ENCODE assay signal across 21 mouse cellular contexts in genomic region chr16:27949811-27950210, GRCm38 (mm10).
DNase-seq lines count a peak whose midpoint lies in the region; ATAC-seq lines count a peak whose summit lies in the region.
"Had no signal": no experiment of that assay in that cellular context is flagged by ENCODE, and none has a peak within 500 bp of the region (broad histone marks: within the 10 kb centered on the region; RNA-seq: fewer than 3 reads in every experiment).

No protein-coding gene starts in this region.

- H3K4me3 ChIP-seq in forebrain, embryonic 14.5 days (ENCODE audit: low read depth, low read length), result no peak overlapping the region
- H3K4me3 ChIP-seq in forebrain, embryonic 12.5 days (replicated peaks), result no peak overlapping the region
- H3K4me3 ChIP-seq in hindbrain, embryonic 16.5 days (ENCODE audit: low read length), result no peak overlapping the region
- H3K4me3 ChIP-seq: neural tube, embryonic 12.5 days had no signal

- no peaks in the 10 kb centered on the region for H3K27me3 ChIP-seq in forebrain, embryonic 14.5 days (replicated peaks; ENCODE audit: control insufficient read depth, insufficient read depth, low read length)
- no peaks in the 10 kb centered on the region for H3K27me3 ChIP-seq in forebrain, embryonic 12.5 days
- no peaks in the 10 kb centered on the region for H3K27me3 ChIP-seq in hindbrain, embryonic 16.5 days (replicated peaks; ENCODE audit: control insufficient read depth, insufficient read depth, low read length)
- H3K27me3 ChIP-seq: neural tube, embryonic 12.5 days had no signal

- no peaks in the 10 kb centered on the region for H3K36me3 ChIP-seq in forebrain, embryonic 14.5 days (ENCODE audit: control insufficient read depth, insufficient read depth, low read length)
- no peaks in the 10 kb centered on the region for H3K36me3 ChIP-seq in forebrain, embryonic 12.5 days (replicated peaks)
- H3K36me3 ChIP-seq in hindbrain, embryonic 16.5 days (ENCODE audit: control insufficient read depth, insufficient read depth, low read length), result no peaks in the 10 kb centered on the region
- H3K36me3 ChIP-seq: neural tube, embryonic 12.5 days had no signal

- H3K9ac ChIP-seq in forebrain, embryonic 14.5 days (ENCODE audit: low read length), result no peak overlapping the region
- no peak overlapping the region for H3K9ac ChIP-seq in forebrain, embryonic 12.5 days
- H3K9ac ChIP-seq in hindbrain, embryonic 16.5 days (ENCODE audit: low read depth, low read length), result no peak overlapping the region
- H3K9ac ChIP-seq: neural tube, embryonic 12.5 days had no signal

- no peaks in the 10 kb centered on the region for H3K4me1 ChIP-seq in forebrain, embryonic 14.5 days (ENCODE audit: control insufficient read depth, insufficient read depth, low read length)
- no peaks in the 10 kb centered on the region for H3K4me1 ChIP-seq in forebrain, embryonic 12.5 days
- no peaks in the 10 kb centered on the region for H3K4me1 ChIP-seq in hindbrain, embryonic 16.5 days (ENCODE audit: control insufficient read depth, insufficient read depth, low read depth, low read length)
- H3K4me1 ChIP-seq: neural tube, embryonic 12.5 days had no signal

- no peak overlapping the region for H3K4me2 ChIP-seq in forebrain, embryonic 14.5 days (ENCODE audit: low read length)
- no peak overlapping the region for H3K4me2 ChIP-seq in forebrain, embryonic 12.5 days
- H3K4me2 ChIP-seq in hindbrain, embryonic 16.5 days (ENCODE audit: low read length), result no peak overlapping the region
- H3K4me2 ChIP-seq: heart, embryonic 11.5 days; midbrain, embryonic 11.5 days; neural tube, embryonic 12.5 days had no signal

- WGBS in forebrain, embryonic 14.5 days, result 17% methylated on average over 3 of the region's 3 CpGs
- WGBS in forebrain, embryonic 12.5 days, result 13% methylated on average over 3 of the region's 3 CpGs
- WGBS in hindbrain, embryonic 16.5 days, result 38% methylated on average over 3 of the region's 3 CpGs

- H3K9me3 ChIP-seq in forebrain, embryonic 14.5 days (replicated peaks; ENCODE audit: control insufficient read depth, low read length), result no peaks in the 10 kb centered on the region
- no peaks in the 10 kb centered on the region for H3K9me3 ChIP-seq in forebrain, embryonic 12.5 days
- H3K9me3 ChIP-seq in hindbrain, embryonic 16.5 days (ENCODE audit: control insufficient read depth, low read length), result no peaks in the 10 kb centered on the region
- H3K9me3 ChIP-seq: neural tube, embryonic 12.5 days had no signal

- no peak for ATAC-seq in forebrain, embryonic 14.5 days
- ATAC-seq in forebrain, embryonic 12.5 days (ENCODE audit: low FRiP score), result no peak
- ATAC-seq in hindbrain, embryonic 16.5 days, result no peak
- ATAC-seq: CD4-positive, CD25-positive, alpha-beta regulatory T cell, adult 4 months; lung, postnatal 0 days; Patski had no signal

- DNase-seq in forebrain, embryonic 14.5 days (ENCODE audit: low spot score), result peak; percentile 3
- DNase-seq in right cerebral cortex, adult 18-20 months, result peak; percentile 19
- DNase-seq in right cerebral cortex, postnatal 4 days, result no peak
- peak; percentile 46 for DNase-seq in layer of hippocampus, adult 9-11 months
- DNase-seq in gastrocnemius, postnatal 14 days, result no peak
- DNase-seq: adrenal gland, postnatal 10 days; cerebellum, adult 11-12 months; cerebellum, postnatal 14 days; embryo, embryonic 11 days; heart, postnatal 10 days; kidney, adult 2 months; kidney, postnatal 25 days; thymus, postnatal 25 days had no signal

- intact Hi-C loops in gastrocnemius, postnatal 14 days (cut with DNase I; ENCODE audit: low total_unique reads), result no loop called here

- H3K27ac ChIP-seq in forebrain, embryonic 14.5 days (ENCODE audit: low read depth, low read length), result no peak overlapping the region
- H3K27ac ChIP-seq in forebrain, embryonic 12.5 days, result no peak overlapping the region
- H3K27ac ChIP-seq in hindbrain, embryonic 16.5 days (ENCODE audit: low read depth, low read length), result no peak overlapping the region
- H3K27ac ChIP-seq: neural tube, embryonic 12.5 days had no signal

Comparison
In these comparisons a context has a peak if more than half of its experiments do, and no peak if none do; other contexts are left out.
1. DNase-seq: peak in forebrain, embryonic 14.5 days (single experiment), right cerebral cortex, adult 18-20 months (single experiment) and layer of hippocampus, adult 9-11 months (single experiment); none in right cerebral cortex, postnatal 4 days (single experiment) and gastrocnemius, postnatal 14 days (single experiment).